ENCODE assay signal across 11 mouse cellular contexts in genomic region chr12:116282856-116283255, GRCm38 (mm10). TPM values are rescaled to one million over a fixed set of nuclear protein-coding genes. Genes with fewer than 3 reads are reported as not detected.
DNase-seq lines count a peak whose midpoint lies in the region; ATAC-seq and TF ChIP-seq lines count a peak whose summit lies in the region.
"Had no signal": no experiment of that assay in that cellular context is flagged by ENCODE, and none has a peak within 500 bp of the region (broad histone marks: within the 10 kb centered on the region; RNA-seq: fewer than 3 reads in every experiment).

No protein-coding gene starts in this region.

- H3K9me3 ChIP-seq in forebrain, embryonic 13.5 days (replicated peaks), result no peaks in the 10 kb centered on the region
- H3K9me3 ChIP-seq in forebrain, embryonic 10.5 days, result no peaks in the 10 kb centered on the region
- no peaks in the 10 kb centered on the region for H3K9me3 ChIP-seq in lung, embryonic 14.5 days (ENCODE audit: low read depth, low read length)
- no peaks in the 10 kb centered on the region for H3K9me3 ChIP-seq in embryonic facial prominence, embryonic 14.5 days (ENCODE audit: control insufficient read depth, low read length)
- no peaks in the 10 kb centered on the region for H3K9me3 ChIP-seq in liver, postnatal 0 days (ENCODE audit: low read length)

- H3K36me3 ChIP-seq in forebrain, embryonic 13.5 days (ENCODE audit: poor library complexity, severe bottlenecking), result no peaks in the 10 kb centered on the region
- no peaks in the 10 kb centered on the region for H3K36me3 ChIP-seq in forebrain, embryonic 10.5 days (replicated peaks)
- H3K36me3 ChIP-seq in lung, embryonic 14.5 days (ENCODE audit: insufficient read depth), result no peaks in the 10 kb centered on the region
- H3K36me3 ChIP-seq in embryonic facial prominence, embryonic 14.5 days (ENCODE audit: control insufficient read depth, insufficient read depth, low read length), result no peaks in the 10 kb centered on the region
- no peaks in the 10 kb centered on the region; the same call in 1 of the 2 replicates for H3K36me3 ChIP-seq in liver, postnatal 0 days (replicated peaks; ENCODE audit: insufficient read depth, low read length)

- H3K4me2 ChIP-seq in forebrain, embryonic 13.5 days, result 0 out of 2 replicates have a peak overlapping the region, but pooled peaks have one; percentile 14
- H3K4me2 ChIP-seq in lung, embryonic 14.5 days, result peak overlapping the region; percentile 46
- 0 out of 2 replicates have a peak overlapping the region, but pooled peaks have one; percentile 18 for H3K4me2 ChIP-seq in embryonic facial prominence, embryonic 14.5 days (ENCODE audit: low read depth, low read length)
- peak overlapping the region; percentile 61 for H3K4me2 ChIP-seq in liver, postnatal 0 days (ENCODE audit: low read depth, low read length)

- no peak for TF ChIP-seq CTCF in lung, embryonic 14.5 days (IDR thresholded peaks at IDR 0.05; ENCODE audit: low read depth)
- no peak for TF ChIP-seq CTCF in liver, postnatal 0 days (IDR thresholded peaks at IDR 0.05; ENCODE audit: low read depth)

- no peak for TF ChIP-seq EP300 in liver, postnatal 0 days (IDR thresholded peaks at IDR 0.05; ENCODE audit: low read depth)

- no peak overlapping the region for H3K9ac ChIP-seq in forebrain, embryonic 13.5 days
- H3K9ac ChIP-seq in lung, embryonic 14.5 days, result no peak overlapping the region
- H3K9ac ChIP-seq in embryonic facial prominence, embryonic 14.5 days (ENCODE audit: low read depth, low read length), result no peak overlapping the region
- 0 out of 2 replicates have a peak overlapping the region, but pooled peaks have one; percentile 27 for H3K9ac ChIP-seq in liver, postnatal 0 days (replicated peaks)

- ATAC-seq in forebrain, embryonic 13.5 days, result no peak
- ATAC-seq in lung, embryonic 14.5 days (ENCODE audit: insufficient read depth), result no peak
- ATAC-seq in embryonic facial prominence, embryonic 14.5 days (ENCODE audit: low read depth), result no peak
- ATAC-seq in liver, postnatal 0 days, result no peak

- WGBS in forebrain, embryonic 13.5 days, result 98% methylated on average over 2 of the region's 2 CpGs
- 90% methylated on average over 2 of the region's 2 CpGs for WGBS in forebrain, embryonic 10.5 days
- WGBS in lung, embryonic 14.5 days, result 89% methylated on average over 2 of the region's 2 CpGs
- WGBS in embryonic facial prominence, embryonic 14.5 days, result 94% methylated on average over 2 of the region's 2 CpGs
- 51% methylated on average over 2 of the region's 2 CpGs for WGBS in liver, postnatal 0 days (ENCODE audit: insufficient replicate concordance)

- H3K4me1 ChIP-seq in forebrain, embryonic 13.5 days, result peaks cover 16% of the 10 kb centered on the region
- H3K4me1 ChIP-seq in forebrain, embryonic 10.5 days, result peaks cover 21% of the 10 kb centered on the region
- 0 out of 2 replicates have a peak, but pooled peaks cover 6% of the 10 kb centered on the region for H3K4me1 ChIP-seq in lung, embryonic 14.5 days (ENCODE audit: insufficient read depth)
- H3K4me1 ChIP-seq in embryonic facial prominence, embryonic 14.5 days (ENCODE audit: control insufficient read depth, insufficient read depth, low read length), result peaks cover 10% of the 10 kb centered on the region; the same call in 1 of the 2 replicates
- peaks cover 19% of the 10 kb centered on the region for H3K4me1 ChIP-seq in liver, postnatal 0 days (ENCODE audit: insufficient read depth)

- no peak overlapping the region for H3K4me3 ChIP-seq in forebrain, embryonic 13.5 days
- H3K4me3 ChIP-seq in forebrain, embryonic 10.5 days, result no peak overlapping the region
- H3K4me3 ChIP-seq in lung, embryonic 14.5 days (ENCODE audit: low read depth, low read length), result peak overlapping the region; percentile 6; the same call in 1 of the 2 replicates
- H3K4me3 ChIP-seq in embryonic facial prominence, embryonic 14.5 days (ENCODE audit: low read depth, low read length), result no peak overlapping the region
- H3K4me3 ChIP-seq in liver, postnatal 0 days (ENCODE audit: low read depth, low read length), result peak overlapping the region; percentile 23

- no peak for DNase-seq in forebrain, embryonic 10.5 days (ENCODE audit: extremely low spot score, low spot score)
- no peak for DNase-seq in lung, embryonic 14.5 days
- DNase-seq in lung, postnatal 25 days (ENCODE audit: low spot score), result no peak
- no peak for DNase-seq in embryonic facial prominence, embryonic 14.5 days (ENCODE audit: low spot score)
- no peak for DNase-seq in liver, postnatal 0 days
- no peak for DNase-seq in retina, embryonic 14.5 days (ENCODE audit: low spot score)
- DNase-seq in thymus, postnatal 10 days (ENCODE audit: low spot score in 2 of 2), result no peak
- DNase-seq: heart, postnatal 10 days had no signal

- no peaks in the 10 kb centered on the region for H3K27me3 ChIP-seq in forebrain, embryonic 13.5 days
- H3K27me3 ChIP-seq in forebrain, embryonic 10.5 days (ENCODE audit: poor library complexity, severe bottlenecking), result no peaks in the 10 kb centered on the region
- H3K27me3 ChIP-seq in lung, embryonic 14.5 days (ENCODE audit: insufficient read depth, low read length), result no peaks in the 10 kb centered on the region
- H3K27me3 ChIP-seq in embryonic facial prominence, embryonic 14.5 days (replicated peaks; ENCODE audit: control insufficient read depth, insufficient read depth, low read length), result no peaks in the 10 kb centered on the region
- no peaks in the 10 kb centered on the region for H3K27me3 ChIP-seq in liver, postnatal 0 days (ENCODE audit: insufficient read depth, low read length)

- no peak overlapping the region for H3K27ac ChIP-seq in forebrain, embryonic 13.5 days
- no peak overlapping the region for H3K27ac ChIP-seq in forebrain, embryonic 10.5 days
- H3K27ac ChIP-seq in lung, embryonic 14.5 days (ENCODE audit: low read depth), result no peak overlapping the region
- no peak overlapping the region for H3K27ac ChIP-seq in embryonic facial prominence, embryonic 14.5 days (replicated peaks; ENCODE audit: low read depth, low read length)
- no peak overlapping the region for H3K27ac ChIP-seq in liver, postnatal 0 days (ENCODE audit: low read depth)

RNA-seq across cellular contexts. Expression of gene Esyt2, which starts 1.9 kb away (rescaled TPM):
- 9.9 and 10.9 TPM in 2 replicates for polyA plus RNA-seq in forebrain, embryonic 13.5 days (2015; fragmentation: Nextera tagmentation; extraction: Ambion mirVana)
- polyA plus RNA-seq in forebrain, embryonic 10.5 days (2016; fragmentation: Nextera tagmentation; extraction: Ambion mirVana), result 12.0 and 12.6 TPM in 2 replicates
- 29.0 and 31.0 TPM in 2 replicates for polyA plus RNA-seq in lung, embryonic 14.5 days (2014; fragmentation: Nextera tagmentation; extraction: Ambion mirVana)
- 28.5 and 30.6 TPM in 2 replicates for polyA plus RNA-seq in embryonic facial prominence, embryonic 14.5 days (2014; fragmentation: Nextera tagmentation; extraction: Ambion mirVana)
- 4.8 and 5.7 TPM in 2 replicates for polyA plus RNA-seq in liver, postnatal 0 days (2015; fragmentation: Nextera tagmentation; extraction: Ambion mirVana)

RNA-seq across cellular contexts. Expression of gene Gm11027, which starts 7.7 kb away (rescaled TPM):
- polyA plus RNA-seq in forebrain, embryonic 13.5 days (2015; fragmentation: Nextera tagmentation; extraction: Ambion mirVana), result not detected in 2 replicates
- polyA plus RNA-seq in forebrain, embryonic 10.5 days (2016; fragmentation: Nextera tagmentation; extraction: Ambion mirVana), result not detected in 2 replicates
- not detected in 2 replicates for polyA plus RNA-seq in lung, embryonic 14.5 days (2014; fragmentation: Nextera tagmentation; extraction: Ambion mirVana)
- not detected in 2 replicates for polyA plus RNA-seq in embryonic facial prominence, embryonic 14.5 days (2014; fragmentation: Nextera tagmentation; extraction: Ambion mirVana)
- polyA plus RNA-seq in liver, postnatal 0 days (2015; fragmentation: Nextera tagmentation; extraction: Ambion mirVana), result not detected in 2 replicates
- polyA plus RNA-seq: brain, embryonic 14.5 days; large intestine, adult 2 months had no signal

RNA-seq across cellular contexts. Expression of gene Wdr60, which starts 20.0 kb away (rescaled TPM):
- 19.9 and 20.5 TPM in 2 replicates for polyA plus RNA-seq in forebrain, embryonic 13.5 days (2015; fragmentation: Nextera tagmentation; extraction: Ambion mirVana)
- polyA plus RNA-seq in forebrain, embryonic 10.5 days (2016; fragmentation: Nextera tagmentation; extraction: Ambion mirVana), result 15.1 and 16.1 TPM in 2 replicates
- polyA plus RNA-seq in lung, embryonic 14.5 days (2014; fragmentation: Nextera tagmentation; extraction: Ambion mirVana), result 16.4 and 18.2 TPM in 2 replicates
- 18.6 and 23.6 TPM in 2 replicates for polyA plus RNA-seq in embryonic facial prominence, embryonic 14.5 days (2014; fragmentation: Nextera tagmentation; extraction: Ambion mirVana)
- 3.2 and 4.2 TPM in 2 replicates for polyA plus RNA-seq in liver, postnatal 0 days (2015; fragmentation: Nextera tagmentation; extraction: Ambion mirVana)

Comparison
In these comparisons a context has a peak if more than half of its experiments do, and no peak if none do; other contexts are left out.
1. H3K4me3 ChIP-seq: peak in lung, embryonic 14.5 days (single experiment) and liver, postnatal 0 days (single experiment); none in forebrain, embryonic 13.5 days (single experiment), forebrain, embryonic 10.5 days (single experiment) and embryonic facial prominence, embryonic 14.5 days (single experiment).
2. Peak in every context shown above with its lines, with median percentiles within 50 percentile points of each other: H3K4me2 ChIP-seq.